Mouse (Mus musculus) layer of hippocampus, postnatal 36 days (tissue): ENCODE results near the gene Cfap54. TPM values are rescaled to one million over a fixed set of nuclear protein-coding genes. Genes with fewer than 3 reads are reported as not detected.

Experiments used
- DNase-seq, 2 experiments: peaks; one replicate each; pipeline ENCODE4 v3.0.0; 2022
- total RNA-seq, 2 experiments: library from RNA; stranded (reverse); gene quantifications; 2 replicates each; pipeline ENCODE4 v1.2.3; 2021

The Cfap54 gene
- total RNA-seq, 2 experiments from 2014 or later = 17.8 to 18.1 TPM

- DNase-seq = peak; percentile 71 to 76
Observed at GRCm38 (mm10) chr10:93051016-93051726, 30.2 kb downstream of the Cfap54 start.

- no peak for DNase-seq
Observed at GRCm38 (mm10) chr10:93050571-93050970, 30.8 kb downstream of the Cfap54 start.

DNA sequence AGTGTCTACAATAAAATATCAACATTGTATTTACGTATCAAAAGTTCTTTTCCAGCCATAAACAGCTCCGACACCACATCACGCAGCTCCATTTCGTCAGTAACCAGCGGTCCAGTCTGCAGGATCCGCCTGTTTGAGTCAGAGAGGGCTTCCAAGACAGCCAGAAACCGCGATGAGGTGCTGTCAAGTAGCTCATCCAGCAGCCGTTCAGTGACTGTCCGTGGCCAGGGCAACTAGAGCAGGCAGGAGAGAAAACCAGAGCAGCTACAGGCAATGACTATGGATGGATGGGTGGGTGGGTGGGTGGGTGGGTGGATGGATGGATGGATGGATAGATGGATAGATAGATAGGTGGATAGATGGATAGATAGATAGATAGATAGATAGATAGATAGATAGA, 38.2 kb downstream of the Cfap54 start:
- no peak for DNase-seq

DNA sequence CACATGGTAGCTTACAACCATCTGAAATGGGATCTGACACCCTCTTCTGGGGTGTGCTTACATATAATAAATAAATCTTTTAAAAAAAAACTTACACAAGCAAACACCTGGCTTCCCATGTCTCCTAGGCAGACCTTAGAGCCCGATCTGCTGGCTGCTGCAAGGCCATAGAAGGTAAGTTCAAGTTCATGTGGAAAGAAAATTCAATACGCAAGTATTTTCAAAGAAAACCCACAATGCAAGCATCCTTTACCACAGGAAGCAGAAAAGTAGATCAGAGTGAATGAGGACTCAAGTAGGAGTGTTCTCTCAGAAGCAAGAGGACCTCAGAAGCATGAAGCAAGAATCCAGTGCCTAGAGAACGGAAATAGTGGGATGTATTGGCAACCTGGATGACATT, 39.6 kb downstream of the Cfap54 start:
- DNase-seq = no peak

- no peak for DNase-seq
Observed at GRCm38 (mm10) chr10:93041392-93041791, 40.0 kb downstream of the Cfap54 start.

GRCm38 (mm10) chr10:93036532-93036931, 44.9 kb downstream of the Cfap54 start:
- no peak for DNase-seq

DNA sequence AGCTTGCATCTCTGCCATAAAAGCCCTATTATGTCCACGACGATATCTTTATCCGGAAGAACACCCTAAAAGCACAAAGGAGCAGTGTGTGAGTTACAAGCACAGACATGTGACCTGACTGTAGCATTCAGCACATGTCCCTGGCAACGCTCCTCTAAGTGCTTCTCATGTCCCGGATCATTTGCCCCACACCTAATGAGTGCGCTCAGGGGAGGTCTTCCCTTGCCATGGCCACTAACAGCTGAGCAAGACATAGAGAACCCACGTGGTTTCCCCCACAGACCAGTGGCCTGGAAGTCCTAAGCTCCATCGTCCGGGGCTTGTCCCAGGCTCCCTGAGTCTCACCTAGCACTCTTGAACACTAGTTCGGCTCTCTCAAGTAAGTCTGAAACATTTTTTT, 45.9 kb downstream of the Cfap54 start:
- DNase-seq = no peak

DNA sequence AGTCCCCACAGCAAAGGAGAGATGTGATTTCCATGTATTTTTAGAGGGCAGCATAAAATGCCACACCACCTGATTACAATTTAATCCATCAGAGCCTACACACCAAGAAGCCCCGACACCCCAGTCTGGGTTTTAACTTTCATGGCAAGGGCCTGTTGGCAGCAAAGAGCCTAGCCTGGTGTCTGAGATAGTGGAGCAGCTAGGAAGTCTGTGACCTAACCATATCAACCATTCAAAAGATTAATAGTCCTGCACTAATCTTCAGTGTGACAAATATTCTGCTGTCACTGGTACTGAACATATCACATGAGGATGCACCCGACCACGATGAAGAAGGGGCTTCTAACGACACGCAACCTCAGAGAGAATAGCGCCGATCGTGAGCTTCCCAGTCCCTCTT, 58.1 kb downstream of the Cfap54 start:
- no peak for DNase-seq

- peak; percentile 44 to 63 for DNase-seq
Observed at GRCm38 (mm10) chr10:93014059-93014795, 67.2 kb downstream of the Cfap54 start.

- DNase-seq = no peak
Observed at GRCm38 (mm10) chr10:93011085-93011484, 70.3 kb downstream of the Cfap54 start.

DNA sequence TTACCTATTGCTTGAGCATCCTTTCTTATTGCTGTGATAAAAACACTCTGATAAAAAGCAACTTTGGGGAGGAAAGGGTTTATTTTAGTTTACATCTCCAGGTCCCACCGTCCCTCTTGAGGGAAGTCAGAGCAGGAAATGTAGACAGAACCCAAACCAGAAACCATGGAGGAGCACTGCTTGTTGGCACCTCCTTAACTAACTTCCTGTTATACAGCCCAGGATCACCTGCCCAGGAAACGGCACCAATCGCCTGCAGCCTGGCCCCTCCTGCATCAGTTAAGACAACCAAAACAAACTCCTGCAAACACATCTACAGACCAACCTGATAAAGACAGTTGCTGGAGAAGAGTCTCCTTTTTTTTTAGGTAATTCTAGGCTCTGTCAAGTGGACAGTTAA, 74.4 kb downstream of the Cfap54 start:
- DNase-seq = no peak

DNA sequence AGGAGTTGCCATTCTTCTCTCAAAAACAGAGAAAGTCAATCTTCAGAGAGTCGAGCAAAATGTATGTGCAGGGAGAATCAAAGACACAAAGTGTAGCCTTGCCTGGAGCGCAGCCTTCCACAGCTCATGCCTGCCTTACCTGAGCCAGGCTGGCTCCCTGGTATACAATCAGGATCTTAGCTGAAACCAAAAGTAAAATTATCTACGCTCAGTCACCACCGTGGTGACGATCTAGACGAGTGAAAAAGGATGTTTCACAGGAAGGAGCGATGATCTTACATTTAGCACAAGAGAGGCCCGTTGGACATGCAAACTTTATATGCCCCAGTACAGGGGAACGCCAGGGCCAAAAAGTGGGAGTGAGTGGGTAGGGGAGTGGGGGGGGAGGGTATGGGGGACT, 75.0 kb downstream of the Cfap54 start:
- no peak for DNase-seq

DNA sequence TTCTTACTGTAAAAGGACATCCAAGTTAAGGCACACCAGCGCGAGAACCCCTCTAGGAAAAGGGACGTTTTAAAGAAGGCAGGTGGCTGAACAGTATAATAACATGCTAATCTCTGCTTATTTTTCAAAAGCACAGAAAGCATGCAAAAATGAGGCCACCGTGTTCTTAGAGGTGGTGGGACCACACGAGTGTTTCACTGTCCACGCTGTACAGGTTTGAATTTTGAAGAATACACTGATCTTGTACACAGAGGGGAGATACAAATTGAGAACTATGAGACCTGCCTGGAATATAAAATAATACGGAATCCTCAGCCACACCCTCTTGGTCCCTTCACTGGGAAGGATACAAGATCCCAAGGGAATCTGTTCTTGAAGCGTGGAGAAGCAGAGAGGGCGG, 82.9 kb downstream of the Cfap54 start:
- DNase-seq = no peak

DNA sequence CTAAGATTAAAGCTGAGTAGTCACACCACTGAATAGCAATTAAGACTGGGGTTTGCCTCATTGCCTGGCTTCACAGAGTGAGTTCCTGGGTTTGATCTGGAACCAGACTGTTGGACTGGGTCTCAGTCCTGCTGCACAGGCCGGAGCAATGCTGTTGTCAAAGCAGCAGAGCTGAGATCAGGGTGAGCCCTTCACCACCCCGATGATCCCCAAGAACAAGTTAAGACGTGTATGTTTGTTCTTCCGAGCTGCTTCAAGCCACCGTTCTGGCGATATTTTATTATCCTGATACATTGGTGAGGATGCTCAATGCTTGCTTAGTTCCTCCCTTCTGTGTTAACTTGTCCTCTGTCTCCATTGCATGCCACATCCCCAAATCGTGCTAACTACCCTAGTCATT, 86.2 kb downstream of the Cfap54 start:
- no peak for DNase-seq

GRCm38 (mm10) chr10:92994340-92994739, 87.1 kb downstream of the Cfap54 start:
- DNase-seq = no peak

- no peak for DNase-seq
Observed at GRCm38 (mm10) chr10:92992526-92992925, 88.9 kb downstream of the Cfap54 start.

DNA sequence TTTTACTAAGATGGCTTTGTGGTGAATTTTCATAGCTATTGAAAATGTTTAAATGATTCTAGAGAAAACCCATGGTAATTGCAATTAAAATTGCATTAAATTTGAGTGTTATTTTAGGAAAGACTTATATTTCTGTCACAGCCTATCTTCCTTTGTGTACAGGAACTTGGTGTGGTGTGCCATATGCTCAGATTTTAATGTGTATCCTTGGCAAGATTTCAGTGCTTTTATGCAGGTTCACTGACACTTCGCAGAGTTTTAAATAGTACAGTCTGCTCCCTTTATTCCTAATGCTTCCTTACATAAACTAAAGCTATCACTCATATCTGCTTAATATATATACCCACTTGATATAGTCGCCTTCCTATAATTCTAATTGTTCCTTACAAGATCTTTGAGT, 90.8 kb downstream of the Cfap54 start:
- no peak for DNase-seq

DNA sequence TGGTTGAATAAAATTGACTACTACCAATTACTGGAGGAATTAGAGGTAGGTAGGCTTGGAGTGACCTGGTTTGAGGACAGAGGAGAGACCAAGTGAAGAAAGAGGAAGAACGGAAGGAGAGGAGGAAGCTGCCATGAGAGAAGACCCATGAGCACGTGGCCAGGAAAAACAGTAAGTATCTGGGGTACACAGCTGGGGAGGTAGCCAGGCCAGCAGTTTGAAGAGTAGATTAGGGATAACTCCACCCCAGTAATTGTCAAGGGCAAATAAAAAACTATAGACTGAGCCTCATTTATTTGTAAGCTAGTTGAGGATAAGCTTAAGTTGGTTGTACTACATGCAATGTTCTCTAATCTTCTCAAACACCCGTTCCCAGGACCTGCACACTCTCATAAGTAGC, 116.3 kb downstream of the Cfap54 start:
- DNase-seq = no peak

GRCm38 (mm10) chr10:92950044-92950443, 131.4 kb downstream of the Cfap54 start:
- DNase-seq = no peak

DNA sequence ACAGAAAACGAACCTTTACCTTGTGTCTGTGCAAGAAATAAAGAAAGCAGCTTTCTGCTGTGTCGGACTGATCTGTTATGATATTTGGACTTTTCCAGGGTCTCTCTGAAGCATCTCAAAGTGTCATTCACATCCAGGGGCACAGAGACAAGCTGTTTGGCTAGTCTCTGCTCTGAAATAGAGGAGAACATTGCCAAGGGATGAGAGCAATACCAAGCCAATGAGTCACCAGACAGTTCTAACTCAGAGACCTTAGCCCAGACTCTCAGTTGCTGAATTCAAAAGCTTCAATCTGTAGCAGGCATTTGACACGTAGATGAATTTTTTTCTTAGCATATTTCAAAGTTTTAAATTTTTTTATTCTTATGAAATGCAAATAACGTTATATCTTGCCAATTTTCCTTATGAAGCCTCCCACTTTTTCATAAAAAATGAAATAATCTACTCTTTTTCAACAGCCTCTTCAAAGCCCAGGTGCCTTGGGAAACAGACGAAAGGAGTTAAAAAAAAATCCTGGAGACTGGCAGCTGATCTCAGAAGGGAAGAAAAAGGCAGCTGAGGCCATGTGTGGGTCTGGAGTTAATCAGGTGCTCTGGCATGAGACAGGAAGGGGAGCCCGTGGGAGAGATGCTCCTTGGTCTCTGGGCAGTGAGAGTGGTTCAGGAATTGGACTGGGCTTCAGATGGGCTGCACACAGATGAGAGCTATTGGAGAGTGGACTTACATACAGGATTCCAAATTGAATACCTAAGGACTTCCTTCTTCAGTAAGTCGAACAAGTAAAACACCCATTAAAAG, 138.4 kb downstream of the Cfap54 start:
- no peak for DNase-seq

DNA sequence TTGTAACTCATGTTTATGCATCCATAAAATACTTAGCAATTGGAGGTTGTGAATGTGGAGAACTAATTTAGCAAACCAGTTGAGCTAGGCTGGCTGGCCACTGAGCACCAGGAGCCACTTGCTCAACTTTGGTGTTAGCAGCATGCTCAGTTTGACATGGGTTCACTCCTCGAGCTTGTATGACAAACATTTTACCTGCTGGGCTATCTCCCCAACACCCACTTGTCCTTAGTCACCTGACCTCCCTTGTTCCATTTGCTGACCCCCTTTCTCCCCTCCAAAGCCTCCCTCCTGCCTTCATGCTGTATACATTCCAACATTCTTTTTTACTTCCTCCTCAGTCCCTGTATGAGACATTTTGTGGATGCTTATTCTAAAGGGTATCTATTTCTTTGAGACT, 139.8 kb downstream of the Cfap54 start:
- no peak for DNase-seq

- no peak for DNase-seq
Observed at GRCm38 (mm10) chr10:92937741-92938285, 143.6 kb downstream of the Cfap54 start.

GRCm38 (mm10) chr10:92937091-92937490, 144.3 kb downstream of the Cfap54 start:
- DNase-seq = no peak
